Mouse (Mus musculus) stomach, postnatal 0 days (tissue): ENCODE results near the gene Ddx24.

Experiments
- CTCF ChIP-seq: IDR thresholded peaks from 2 replicates; pipeline ENCODE4 v1.5.1; 2016; ENCODE audit warnings: antibody characterized with exemption, low read depth, mild to moderate bottlenecking, moderate library complexity
- EP300 ChIP-seq: optimal IDR thresholded peaks from 2 replicates; pipeline ENCODE3; 2016; ENCODE audit warnings: antibody characterized with exemption

GRCm38 (mm10) chr12:103388505-103389347, 36.9 kb downstream of the Ddx24 start, which contains the start of gene Otub2:
- TF ChIP-seq CTCF (peak; percentile 25; the same call in 1 of the 2 replicates), EP300 (no peak)
